Mouse (Mus musculus): ENCODE data around the gene Ddi2.

DNA sequence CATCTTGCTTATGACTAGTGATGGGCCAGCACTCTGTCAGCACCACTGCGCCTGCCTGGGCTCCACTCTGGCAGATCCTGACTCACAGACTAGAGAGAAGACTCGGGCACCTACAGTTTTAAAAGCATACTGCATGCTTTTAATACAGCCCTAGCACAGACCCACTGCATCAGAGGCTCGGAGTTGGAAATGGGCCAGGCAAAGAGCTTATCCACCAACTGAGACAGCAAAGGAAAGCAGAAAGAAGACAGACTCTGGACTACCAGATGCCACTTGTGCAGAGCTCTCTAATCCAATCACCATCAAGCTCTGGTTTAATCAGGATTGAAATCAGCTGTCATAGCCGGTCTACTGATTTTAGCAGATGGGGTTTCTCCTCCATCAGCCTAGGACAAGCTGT, 17.9 kb downstream of the Ddi2 start:
- no peak for TF ChIP-seq CTCF (IDR thresholded peaks at IDR 0.05; ENCODE audit: low read depth)
- no peak for TF ChIP-seq EP300 (IDR thresholded peaks at IDR 0.05; ENCODE audit: low read depth)
